Mouse (Mus musculus): Measurements from ENCODE around the gene Dmbt1.
"Not testable (repeated sequence)": the region's sequence is repeated elsewhere in the genome, so short reads cannot be mapped to it uniquely, and the experiment has no call there.

Dmbt1 gene

GRCm38 (mm10) chr7:131054808-131055370, 23.0 kb downstream of the Dmbt1 start:
- no peak for DNase-seq (ENCODE audit: low spot score in 2 of 2)

GRCm38 (mm10) chr7:131057918-131058317, 26.1 kb downstream of the Dmbt1 start:
- not testable (repeated sequence) for DNase-seq (ENCODE audit: low spot score in 2 of 2)

GRCm38 (mm10) chr7:131059808-131060207, 28.0 kb downstream of the Dmbt1 start:
- DNase-seq (ENCODE audit: low spot score in 2 of 2), result peak in 1 of 2 experiments; percentile 10

- DNase-seq (ENCODE audit: low spot score in 2 of 2), result peak in 1 of 2 experiments; percentile 1
Measured at GRCm38 (mm10) chr7:131062541-131062940, 30.7 kb downstream of the Dmbt1 start.

- peak; percentile 6 to 17 for DNase-seq (ENCODE audit: low spot score in 2 of 2)
Measured at GRCm38 (mm10) chr7:131068191-131068590, 36.3 kb downstream of the Dmbt1 start.

GRCm38 (mm10) chr7:131073476-131073875, 41.6 kb downstream of the Dmbt1 start:
- not testable (repeated sequence) for DNase-seq (ENCODE audit: low spot score in 2 of 2)

GRCm38 (mm10) chr7:131074098-131074497, 42.2 kb downstream of the Dmbt1 start:
- DNase-seq (ENCODE audit: low spot score in 2 of 2), result not testable (repeated sequence)

GRCm38 (mm10) chr7:131075956-131076355, 44.1 kb downstream of the Dmbt1 start:
- DNase-seq (ENCODE audit: low spot score in 2 of 2), result peak; percentile 16 to 36

GRCm38 (mm10) chr7:131082403-131082802, 50.5 kb downstream of the Dmbt1 start:
- DNase-seq (ENCODE audit: low spot score in 2 of 2), result not testable (repeated sequence)

- DNase-seq (ENCODE audit: low spot score in 2 of 2), result peak; percentile 76 to 84
Measured at GRCm38 (mm10) chr7:131112486-131112885, 80.6 kb downstream of the Dmbt1 start.

- peak; percentile 1 to 12 for DNase-seq (ENCODE audit: low spot score in 2 of 2)
Measured at GRCm38 (mm10) chr7:131113676-131114075, 81.8 kb downstream of the Dmbt1 start.

- peak; percentile 11 to 36 for DNase-seq (ENCODE audit: low spot score in 2 of 2)
Measured at GRCm38 (mm10) chr7:131114434-131114833, 82.6 kb downstream of the Dmbt1 start.

GRCm38 (mm10) chr7:131122210-131122807, 90.5 kb downstream of the Dmbt1 start:
- DNase-seq (ENCODE audit: low spot score in 2 of 2), result peak in 1 of 2 experiments; percentile 7

- DNase-seq (ENCODE audit: low spot score in 2 of 2), result no peak
Measured at GRCm38 (mm10) chr7:131130021-131130420, 98.2 kb downstream of the Dmbt1 start.

GRCm38 (mm10) chr7:131133181-131133580, 101.3 kb downstream of the Dmbt1 start:
- no peak for DNase-seq (ENCODE audit: low spot score in 2 of 2)

- DNase-seq (ENCODE audit: low spot score in 2 of 2), result no peak
Measured at GRCm38 (mm10) chr7:131146214-131146613, 114.4 kb downstream of the Dmbt1 start, which contains the start of gene 4933402N03Rik. Gene 4933402N03Rik (minus strand): TSS chr7:131146314.

GRCm38 (mm10) chr7:131150179-131150578, 118.3 kb downstream of the Dmbt1 start:
- DNase-seq (ENCODE audit: low spot score in 2 of 2), result no peak

GRCm38 (mm10) chr7:131153044-131153443, 121.2 kb downstream of the Dmbt1 start:
- DNase-seq (ENCODE audit: low spot score in 2 of 2), result no peak

- DNase-seq (ENCODE audit: low spot score in 2 of 2), result no peak
Measured at GRCm38 (mm10) chr7:131162251-131162650, 130.4 kb downstream of the Dmbt1 start.

GRCm38 (mm10) chr7:131167771-131168170, 135.9 kb downstream of the Dmbt1 start:
- no peak for DNase-seq (ENCODE audit: low spot score in 2 of 2)

- no peak for DNase-seq (ENCODE audit: low spot score in 2 of 2)
Measured at GRCm38 (mm10) chr7:131169099-131169498, 137.2 kb downstream of the Dmbt1 start.
